Mouse (Mus musculus) megakaryocyte, embryonic 14.5 days (primary cell): ENCODE results near the gene Fam189b.

ENCODE experiments used
- FLI1 ChIP-seq: IDR thresholded peaks from 2 replicates; pipeline ENCODE4 v1.6.1; 2012; ENCODE audit warnings: low read length, inconsistent platforms, mixed read lengths
- GATA1 ChIP-seq: IDR thresholded peaks from 3 replicates; pipeline ENCODE4 v1.6.1; 2012; ENCODE audit warnings: mixed read lengths, low read length, inconsistent platforms, borderline replicate concordance

GRCm38 (mm10) chr3:89135958-89136357 is 47.0 kb upstream of the Fam189b start, which contains the start of gene Pklr:
- no peak for TF ChIP-seq GATA1
- TF ChIP-seq FLI1 = no peak
